Mouse (Mus musculus) erythroblast, adult 5-6 weeks (primary cell): Measurements from ENCODE around the gene Caskin1. TPM values are rescaled to one million over a fixed set of nuclear protein-coding genes. Genes with fewer than 3 reads are reported as not detected.

Source experiments
- ATAC-seq: replicated peaks from 2 replicates; pipeline ENCODE4 v1.8.0; 2016; ENCODE audit warnings: moderate number of reproducible peaks, mild to moderate bottlenecking, moderate TSS enrichment, inconsistent platforms; ENCODE audit not compliant: poor library complexity, low FRiP score, severe bottlenecking
- total RNA-seq, 2 experiments: library from RNA; stranded (forward) in 1 of 2; stranded (reverse) in 1 of 2; fragments of 150-400 nt in 1 of 2; fragments of 200-764, 138-1000 nt in 1 of 2; gene quantifications; 2 replicates each; pipeline versions ENCODE4 v1.2.3 to v1.2.4; 2015 to 2017; ENCODE audit warnings: low replicate concordance in 2 of 2

The Caskin1 gene
- total RNA-seq, 2 experiments from 2014 or later: not detected

DNA sequence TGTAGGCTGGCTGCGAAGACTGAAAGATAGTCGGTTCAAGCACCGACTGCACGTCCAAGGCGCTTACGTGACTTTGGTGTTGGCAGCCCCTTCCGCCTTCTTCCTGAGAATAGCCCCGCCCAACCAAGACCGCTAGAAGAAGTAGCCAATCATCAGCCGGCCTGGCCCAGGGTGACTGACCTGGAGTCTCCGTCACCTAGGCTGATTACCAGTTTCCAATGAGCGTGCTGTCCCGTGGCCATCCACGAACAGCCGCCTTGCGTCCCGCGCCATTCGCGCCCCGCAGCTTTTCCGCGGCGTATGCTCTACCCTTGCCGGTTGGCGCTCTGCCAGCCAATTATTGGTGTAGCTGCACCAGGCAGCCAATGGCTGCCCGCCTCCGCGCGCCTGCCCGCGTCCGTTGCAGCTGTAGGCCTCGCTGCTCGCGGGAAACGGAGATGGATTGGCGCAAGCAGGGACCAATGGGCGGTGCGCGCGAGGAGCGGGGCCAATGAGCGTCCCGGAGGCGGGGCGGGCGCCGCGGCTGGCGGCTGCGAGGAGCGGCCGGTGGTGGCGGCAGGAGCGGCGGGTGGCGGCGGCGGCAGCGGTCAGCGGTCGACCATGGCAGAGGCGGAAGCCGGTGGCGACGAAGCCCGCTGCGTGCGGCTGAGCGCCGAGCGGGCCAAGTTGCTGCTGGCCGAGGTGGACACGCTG, 18.3 kb upstream of the Caskin1 start, which contains the start of the genes E4f1 and Pgp:
TSS of gene E4f1 (minus strand) at position 404 of the 693 bp plus-strand sequence.
TSS of gene Pgp (plus strand) at position 483 of the 693 bp plus-strand sequence.
- peak; percentile 91 for ATAC-seq

DNA sequence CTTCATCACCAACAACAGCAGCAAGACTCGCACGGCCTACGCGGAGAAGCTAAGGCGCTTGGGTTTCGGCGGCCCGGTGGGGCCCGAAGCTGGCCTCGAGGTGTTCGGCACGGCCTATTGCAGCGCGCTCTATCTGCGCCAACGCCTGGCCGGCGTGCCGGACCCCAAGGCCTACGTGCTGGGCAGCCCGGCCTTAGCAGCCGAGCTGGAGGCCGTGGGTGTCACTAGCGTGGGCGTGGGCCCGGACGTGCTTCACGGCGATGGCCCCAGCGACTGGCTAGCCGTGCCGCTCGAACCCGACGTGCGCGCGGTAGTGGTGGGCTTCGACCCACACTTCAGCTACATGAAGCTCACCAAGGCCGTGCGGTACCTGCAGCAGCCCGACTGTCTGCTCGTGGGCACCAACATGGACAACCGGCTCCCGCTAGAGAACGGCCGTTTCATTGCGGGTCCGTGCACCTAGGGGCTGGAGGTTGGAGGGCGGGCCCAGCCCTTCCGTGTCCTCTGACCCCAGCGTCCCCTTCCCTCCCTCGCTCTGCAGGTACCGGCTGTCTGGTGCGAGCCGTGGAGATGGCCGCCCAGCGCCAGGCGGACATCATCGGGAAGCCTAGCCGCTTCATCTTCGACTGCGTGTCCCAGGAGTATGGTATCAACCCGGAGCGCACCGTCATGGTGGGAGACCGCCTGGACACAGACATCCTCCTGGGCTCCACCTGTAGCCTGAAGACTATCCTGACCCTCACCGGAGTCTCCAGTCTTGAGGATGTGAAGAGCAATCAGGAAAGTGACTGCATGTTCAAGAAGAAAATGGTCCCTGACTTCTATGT, 17.5 kb upstream of the Caskin1 start:
- ATAC-seq: peak; percentile 19

DNA sequence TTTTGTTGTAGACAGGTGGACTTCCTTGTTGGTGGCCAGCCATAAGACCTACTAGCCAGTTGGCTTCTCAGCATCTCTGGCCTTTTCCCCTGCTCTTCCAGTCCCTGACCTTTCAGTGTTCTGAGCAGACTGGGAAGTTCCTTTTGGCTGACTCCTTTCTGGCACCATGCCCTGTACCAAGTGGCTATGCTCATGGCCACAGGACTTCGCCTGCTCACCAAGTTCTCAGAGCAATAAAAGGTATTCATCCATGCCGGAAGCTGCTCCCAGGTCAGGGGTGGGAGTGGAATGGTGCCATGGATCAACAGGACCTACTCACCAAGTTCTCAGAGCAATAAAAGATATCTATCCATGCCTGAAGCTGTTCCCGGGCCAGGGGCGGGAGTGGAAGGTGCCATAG, 15.9 kb upstream of the Caskin1 start:
- no peak for ATAC-seq

DNA sequence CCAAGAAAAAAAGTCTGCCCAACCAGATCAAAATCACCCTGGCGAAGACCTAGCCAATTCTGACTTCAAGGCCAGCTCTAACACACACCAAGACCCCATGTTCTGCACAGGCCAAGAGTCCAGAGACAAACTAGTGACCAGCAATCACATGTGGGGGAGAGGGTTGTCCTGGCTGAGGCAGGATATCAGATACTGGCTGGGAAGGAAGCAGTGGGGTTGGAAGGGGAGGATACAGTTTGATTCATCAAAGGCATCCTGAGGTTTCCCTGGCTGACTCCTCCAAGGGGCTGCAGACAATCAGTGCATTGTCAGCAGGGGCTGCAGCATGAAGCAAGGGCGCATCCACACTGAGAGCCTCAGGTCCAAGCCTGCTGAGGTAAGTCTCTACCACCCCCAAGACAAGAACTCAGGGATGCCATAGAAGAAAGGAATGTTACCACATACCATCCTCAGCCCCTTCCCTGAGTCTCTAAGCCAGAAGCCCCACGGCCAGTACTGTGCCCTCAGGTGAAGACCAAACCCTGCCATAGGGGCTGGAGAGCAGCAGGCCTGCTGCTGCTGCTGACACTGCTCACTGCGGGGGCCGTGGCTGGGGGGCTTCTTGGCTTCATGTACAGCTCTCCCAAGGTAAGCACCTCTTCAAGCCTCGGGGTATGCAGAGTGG, 14.7 kb upstream of the Caskin1 start, which contains the start of gene Bricd5:
TSS of gene Bricd5 (plus strand) at position 273 of the 664 bp plus-strand sequence.
- no peak for ATAC-seq

DNA sequence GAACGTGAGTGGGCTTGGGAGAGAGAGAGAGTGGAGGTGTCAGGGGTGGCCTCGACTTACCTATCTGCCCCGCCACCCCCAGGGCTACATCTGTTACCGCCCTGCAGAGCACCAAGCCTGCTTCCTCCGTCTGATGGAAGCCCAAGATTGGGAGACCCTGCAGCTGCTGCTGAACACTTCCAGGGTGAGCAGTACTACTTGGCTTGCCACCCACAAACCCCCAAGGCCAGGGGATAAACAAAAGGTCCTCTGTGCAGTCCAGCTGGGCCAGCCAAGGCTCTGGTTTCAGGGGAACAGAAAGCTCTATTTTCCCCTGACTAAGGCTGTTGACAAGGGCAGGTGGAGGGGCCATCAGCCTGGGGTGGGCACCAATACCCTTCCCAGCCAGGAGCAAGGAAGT, 13.8 kb upstream of the Caskin1 start:
- ATAC-seq: no peak

DNA sequence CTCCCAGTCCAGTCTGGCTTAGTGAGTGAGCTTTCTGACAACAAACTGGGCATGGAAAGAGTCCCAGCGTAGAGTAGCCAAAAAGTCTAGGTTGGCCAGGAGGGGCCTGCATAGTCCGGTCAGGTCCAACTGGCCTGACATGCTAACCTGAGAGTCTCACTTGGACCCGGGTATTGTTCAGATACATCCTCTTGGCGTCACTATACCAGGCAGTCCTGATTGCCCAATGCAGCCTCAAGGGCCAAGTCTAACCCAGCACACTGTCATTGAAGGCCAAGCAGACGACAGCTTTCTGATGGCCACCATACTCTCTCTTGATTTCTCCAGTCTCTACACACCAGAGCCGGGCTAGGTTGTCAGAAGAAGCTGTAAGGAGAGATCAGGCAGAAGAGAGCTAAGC, 12.8 kb upstream of the Caskin1 start:
- ATAC-seq: no peak

DNA sequence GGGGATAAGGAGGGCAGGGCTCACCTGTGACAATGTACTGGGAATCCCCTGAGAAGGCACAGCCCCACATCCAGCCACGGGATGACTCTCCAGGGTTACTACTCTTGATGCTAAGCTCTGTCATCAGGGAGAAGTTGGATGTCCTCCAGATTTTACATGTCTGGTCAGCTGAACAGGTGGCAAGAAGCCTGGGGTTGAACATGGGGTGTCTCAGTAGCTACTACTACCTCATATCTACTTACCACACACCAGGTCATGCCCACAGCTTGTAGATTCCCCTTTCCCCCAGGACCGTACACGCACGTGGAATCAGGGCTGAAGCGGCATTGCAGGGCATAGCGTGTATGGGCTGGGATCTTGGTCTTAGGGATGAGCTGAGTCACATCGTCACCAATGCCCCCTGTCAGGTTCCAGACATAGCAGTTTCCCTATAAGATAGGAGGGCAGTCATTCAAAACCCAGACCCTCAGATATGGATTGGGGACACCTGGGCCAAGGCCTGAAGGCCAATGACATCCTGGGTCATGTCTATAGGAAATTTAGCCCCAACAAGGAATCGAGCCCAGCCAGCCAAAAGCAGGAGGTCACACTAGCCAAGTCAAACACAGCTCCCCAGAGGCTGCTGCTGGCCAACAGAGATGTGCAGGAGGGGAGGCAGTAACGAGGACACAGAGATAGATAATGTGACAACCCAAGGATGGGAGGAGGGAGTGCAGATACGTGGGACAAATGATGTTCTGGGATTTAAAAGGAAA, 12.2 kb upstream of the Caskin1 start:
- no peak for ATAC-seq

DNA sequence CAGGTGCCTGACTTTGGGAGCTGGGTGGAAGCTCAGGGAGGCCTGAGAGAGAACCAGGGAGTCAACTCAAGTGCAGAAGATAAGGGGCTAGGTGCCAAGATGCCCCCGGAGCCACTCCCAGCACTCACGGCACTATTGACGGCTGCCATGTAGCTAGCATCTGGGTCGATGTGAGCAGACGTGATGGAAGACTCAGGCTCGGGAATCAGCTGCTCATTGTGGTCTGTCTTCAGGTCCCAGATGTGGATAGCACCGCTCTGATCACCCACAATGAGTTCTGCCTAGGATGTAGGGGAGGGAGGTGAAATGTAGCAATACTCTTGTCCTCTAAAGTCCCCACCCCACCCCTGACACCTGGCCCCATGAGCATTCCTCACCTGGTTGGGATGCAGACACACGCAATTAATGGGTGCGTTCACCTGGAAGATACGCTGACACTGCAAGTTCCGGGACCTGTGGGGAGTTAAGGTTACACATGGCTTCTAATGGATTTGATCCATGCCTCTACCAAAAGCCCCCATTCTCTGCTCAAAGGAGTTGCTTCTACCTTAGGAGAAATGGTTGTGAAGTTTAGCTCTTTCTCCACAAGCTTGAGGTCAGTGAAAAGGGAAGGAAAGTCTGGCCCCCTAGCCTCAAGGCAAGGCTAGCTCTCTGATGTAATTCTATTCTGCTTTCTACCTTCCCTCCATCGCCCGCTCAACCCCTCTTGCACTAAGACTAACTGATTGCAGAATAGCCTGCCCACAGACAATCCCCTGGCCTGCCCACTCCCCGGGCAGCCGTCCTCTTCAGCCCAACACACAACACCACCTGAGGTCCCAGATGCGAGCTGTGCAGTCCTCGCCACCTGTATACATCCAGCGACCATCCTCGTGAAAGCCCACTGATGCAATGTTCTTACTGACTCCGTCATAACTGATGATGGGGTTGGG, 11.1 kb upstream of the Caskin1 start:
- no peak for ATAC-seq

DNA sequence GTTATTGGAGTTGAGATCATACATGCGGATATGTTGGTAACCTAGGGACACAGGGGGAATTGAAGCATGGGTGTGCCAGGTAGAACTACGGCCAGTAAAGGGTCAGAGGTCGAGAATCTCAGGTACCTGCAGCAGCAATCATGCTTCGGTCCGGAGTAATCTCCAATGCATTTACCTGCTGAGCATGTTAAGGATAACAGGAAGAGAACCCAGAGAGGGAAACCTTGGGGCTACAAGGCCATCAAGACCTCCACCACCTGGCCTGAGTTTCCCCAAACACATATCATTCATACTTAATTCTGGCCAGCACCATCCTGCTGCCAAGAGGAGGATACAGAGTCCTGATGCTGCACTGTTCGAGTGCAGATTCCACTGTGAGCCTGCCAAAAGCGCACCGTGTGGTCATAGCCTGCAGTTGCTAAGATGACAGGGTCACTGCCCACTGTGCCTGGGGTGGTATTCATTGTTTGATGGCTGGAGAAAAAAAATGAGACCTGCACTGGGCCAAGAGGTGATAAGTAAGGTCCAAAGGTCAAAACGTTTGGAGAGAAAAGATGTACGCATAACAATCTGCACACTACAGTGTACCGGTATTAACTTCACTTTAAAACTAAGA, 10.3 kb upstream of the Caskin1 start:
- ATAC-seq: peak; percentile 8

DNA sequence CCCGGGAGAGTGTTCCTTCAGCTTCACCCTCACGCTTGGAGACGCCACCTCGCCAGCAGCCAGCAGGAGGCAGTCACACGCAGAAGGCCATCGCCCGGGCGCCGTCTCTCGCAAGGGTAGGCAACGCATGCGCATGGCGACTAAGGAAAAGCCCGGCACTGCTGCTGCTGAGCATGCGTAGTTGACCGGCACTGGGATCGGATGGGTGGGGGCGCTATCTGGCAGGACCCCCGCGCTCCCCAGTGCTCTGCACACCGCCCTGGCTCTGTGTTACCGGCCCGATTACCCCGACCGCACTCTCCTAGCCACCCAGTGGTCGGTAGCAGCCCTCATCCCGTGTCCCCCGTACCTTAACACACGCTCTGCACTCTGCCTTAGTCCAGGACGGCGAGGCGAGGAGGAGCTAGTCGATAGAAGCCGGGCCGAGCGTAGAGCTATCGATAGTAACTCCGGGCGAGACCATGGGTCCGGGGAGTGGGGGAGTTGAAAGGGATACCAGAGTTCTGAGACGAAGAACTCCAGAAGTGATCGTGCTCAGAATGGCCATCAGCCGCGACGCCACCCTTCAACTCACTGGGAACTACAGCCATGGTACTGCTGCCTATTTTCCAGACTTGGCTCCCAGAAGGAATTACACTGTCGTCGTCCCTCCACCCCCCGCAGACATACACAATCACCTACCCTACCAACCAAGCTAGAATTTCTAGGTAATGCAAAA, 9.6 kb upstream of the Caskin1 start, which contains the start of gene Mlst8:
TSS of gene Mlst8 (minus strand) at position 416 of the 718 bp plus-strand sequence.
- peak; percentile 91 for ATAC-seq

DNA sequence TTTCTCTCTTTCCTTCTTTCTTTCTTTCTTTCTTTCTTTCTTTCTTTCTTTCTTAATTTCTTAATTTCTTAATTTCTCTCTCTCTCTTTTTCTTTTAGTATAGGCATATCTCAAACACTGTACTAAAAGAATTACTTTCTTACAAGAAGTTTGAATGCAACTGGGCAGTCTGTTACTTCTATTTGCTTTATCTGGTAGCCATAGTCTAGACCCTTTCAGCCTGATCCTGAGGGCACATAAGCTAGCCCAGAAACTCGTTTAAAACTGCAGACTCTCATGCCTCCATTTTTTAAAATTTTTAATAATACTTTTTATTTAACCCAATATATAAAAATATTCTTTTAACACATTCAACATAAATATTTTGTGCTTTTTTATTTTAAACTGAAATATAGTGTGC, 9.0 kb upstream of the Caskin1 start:
- no peak for ATAC-seq

DNA sequence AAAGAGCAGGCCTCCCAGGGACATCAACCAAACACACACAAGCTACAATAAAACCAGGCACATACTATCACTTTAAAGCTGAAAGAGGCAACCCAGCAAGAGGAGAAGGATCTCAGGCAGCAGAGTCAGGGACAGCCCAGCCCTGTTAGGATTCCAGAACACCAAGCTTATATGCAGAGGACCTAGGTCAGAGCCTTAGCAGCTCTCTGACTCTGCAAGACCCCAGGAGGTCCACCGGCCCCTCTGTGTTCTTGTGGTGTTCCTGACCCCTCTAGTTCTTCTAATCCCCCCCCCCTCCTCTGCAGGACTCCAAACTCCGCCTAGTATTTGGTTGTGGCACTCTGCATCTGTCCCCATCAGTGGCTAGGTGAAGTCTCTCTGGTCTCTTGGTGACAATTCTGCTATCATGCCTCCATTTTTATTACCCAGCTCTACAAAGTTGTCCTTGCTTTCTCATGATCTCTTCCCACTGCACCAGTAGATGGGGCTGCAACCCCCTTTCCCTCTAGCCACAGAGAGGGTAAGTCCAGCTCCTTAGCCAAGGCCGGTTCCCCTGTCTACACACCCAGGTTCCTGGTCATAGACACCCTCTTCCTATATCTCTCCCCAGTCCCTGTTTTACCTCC, 8.1 kb upstream of the Caskin1 start:
- ATAC-seq: no peak

DNA sequence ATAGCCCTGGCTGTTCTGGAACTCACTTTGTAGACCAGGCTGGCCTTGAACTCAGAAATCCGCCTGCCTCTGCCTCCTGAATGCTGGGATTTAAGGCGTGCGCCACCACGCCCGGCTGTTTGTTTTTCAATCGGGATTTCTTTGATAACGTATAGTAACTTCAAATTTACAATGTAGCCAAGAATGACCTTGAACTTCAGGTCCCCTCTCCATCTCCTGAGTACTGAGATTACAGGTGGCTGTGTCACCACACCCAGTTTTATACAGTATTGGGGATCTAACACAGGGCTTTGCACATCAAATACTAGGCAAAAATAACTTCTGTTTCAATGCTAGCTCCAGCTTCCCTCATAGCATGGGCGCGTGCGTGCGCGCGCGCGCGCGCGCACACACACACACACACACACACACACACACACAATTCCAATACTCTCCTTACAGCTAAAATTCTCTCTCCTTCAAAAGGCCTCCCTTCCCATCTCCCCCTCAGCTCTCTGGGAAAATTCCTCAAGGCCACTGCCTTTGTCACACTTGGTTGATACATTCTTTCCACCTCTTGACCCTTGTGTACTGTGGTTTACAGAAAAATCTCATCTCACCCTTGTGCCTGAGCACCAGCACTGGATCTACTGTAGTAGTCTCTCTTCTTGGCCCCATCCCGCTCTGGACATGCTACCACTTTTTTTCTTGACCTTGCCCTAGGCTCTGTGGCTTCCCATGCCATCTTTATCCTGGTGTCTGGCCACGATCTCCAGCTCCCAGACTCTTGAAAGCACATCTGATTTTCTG, 7.2 kb upstream of the Caskin1 start:
- no peak for ATAC-seq

DNA sequence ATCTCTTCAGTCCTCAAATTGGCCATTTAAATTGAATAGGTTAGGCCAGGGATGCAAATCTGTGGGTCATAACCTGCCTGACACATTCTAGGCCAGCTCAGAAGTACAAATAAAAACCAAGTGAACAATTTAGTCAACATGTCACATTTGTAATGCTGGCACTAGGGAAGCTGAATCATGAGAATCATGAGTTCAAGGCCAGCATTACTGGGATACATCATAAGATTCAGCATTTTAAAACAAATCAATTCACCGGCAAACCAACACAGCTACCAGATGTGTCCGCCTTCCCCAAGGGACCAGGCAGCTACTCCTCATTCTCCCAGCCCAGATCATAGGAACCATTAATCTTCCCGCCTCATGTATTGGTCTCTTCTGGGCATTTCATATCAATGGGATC, 4.9 kb upstream of the Caskin1 start:
- ATAC-seq: no peak

DNA sequence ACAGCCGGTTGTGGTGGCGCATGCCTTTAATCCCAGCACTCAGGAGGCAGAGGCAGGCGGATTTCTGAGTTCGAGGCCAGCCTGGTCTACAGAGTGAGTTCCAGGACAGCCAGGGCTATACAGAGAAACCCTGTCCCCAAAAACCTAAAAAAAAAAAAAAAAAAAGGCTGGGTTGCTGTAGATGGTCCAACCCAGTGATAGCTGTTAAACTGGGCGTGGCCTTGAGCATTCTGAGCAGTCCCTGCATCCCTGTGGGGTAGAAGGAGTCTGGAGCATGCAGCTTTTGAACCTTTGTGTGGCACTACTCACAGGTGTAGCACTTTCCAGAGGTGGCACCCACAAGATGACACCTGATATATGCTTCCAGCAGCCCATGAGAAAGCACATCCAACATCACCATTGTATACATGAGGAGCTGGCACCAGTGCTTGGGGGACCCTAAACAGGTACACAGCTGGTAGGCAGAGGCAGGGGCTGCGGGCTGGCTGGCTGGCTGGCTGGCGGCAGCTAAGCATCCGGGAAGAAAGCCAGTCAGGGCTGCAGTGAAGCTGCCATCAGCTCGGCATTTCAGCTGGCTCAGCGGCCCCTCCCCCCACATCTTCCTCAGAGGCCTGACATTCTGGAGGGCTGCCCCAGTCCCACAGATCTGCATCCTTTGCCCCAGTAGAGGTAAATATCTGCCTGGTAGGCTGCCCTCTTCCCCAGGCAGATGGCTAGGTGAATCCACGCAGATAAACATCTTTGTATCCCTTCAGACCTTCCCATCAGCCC, 3.1 kb upstream of the Caskin1 start:
- ATAC-seq: no peak
